Mouse (Mus musculus): ENCODE measurements around the gene Gucy2g. TPM values are rescaled to one million over a fixed set of nuclear protein-coding genes. Genes with fewer than 3 reads are reported as not detected.

Gene Gucy2g
- not detected in 4 replicates for total RNA-seq (2023)

GRCm38 (mm10) chr19:55241186-55241645, at the start of gene Gucy2g:
TSS of gene Gucy2g (minus strand) at chr19:55241236.

GRCm38 (mm10) chr19:55251383-55252124, 10.5 kb upstream of the Gucy2g start, which contains the start of gene Acsl5:
TSS of gene Acsl5 (plus strand) at chr19:55251938.

GRCm38 (mm10) chr19:55180433-55180832, 60.6 kb downstream of the Gucy2g start, which contains the start of gene Tectb:
TSS of gene Tectb (plus strand) at chr19:55180733.

Other genes starting within 250 kb of the Gucy2g start
- gene Gpam, start 114.0 kb downstream of the Gucy2g start, total RNA-seq (2023), result 10.9 to 12.3 TPM (median 11.6 TPM) in 4 replicates
- not detected in 4 replicates for gene Tectb, start 60.5 kb downstream of the Gucy2g start, total RNA-seq (2023)
- gene Acsl5, start 10.7 kb upstream of the Gucy2g start, total RNA-seq (2023), result 35.9 to 40.6 TPM (median 38.0 TPM) in 4 replicates
- gene Zdhhc6, start 74.8 kb upstream of the Gucy2g start, total RNA-seq (2023), result 29.7 to 34.8 TPM (median 32.1 TPM) in 4 replicates
- gene Vti1a, start 75.1 kb upstream of the Gucy2g start, total RNA-seq (2023), result 40.4 to 52.5 TPM (median 46.3 TPM) in 4 replicates

All from B cell, adult 62 days (primary cell).